Mouse (Mus musculus): ENCODE data around the gene Bcorl1. TPM values are rescaled to one million over a fixed set of nuclear protein-coding genes. Genes with fewer than 3 reads are reported as not detected.

Gene Bcorl1
- total RNA-seq, 2 experiments from 2014 or later: 9.1 to 16.6 TPM

GRCm38 (mm10) chrX:48385927-48386326 is 44.8 kb downstream of the Bcorl1 start:
- ATAC-seq (replicated peaks; ENCODE audit: poor library complexity, severe bottlenecking): no peak

DNA sequence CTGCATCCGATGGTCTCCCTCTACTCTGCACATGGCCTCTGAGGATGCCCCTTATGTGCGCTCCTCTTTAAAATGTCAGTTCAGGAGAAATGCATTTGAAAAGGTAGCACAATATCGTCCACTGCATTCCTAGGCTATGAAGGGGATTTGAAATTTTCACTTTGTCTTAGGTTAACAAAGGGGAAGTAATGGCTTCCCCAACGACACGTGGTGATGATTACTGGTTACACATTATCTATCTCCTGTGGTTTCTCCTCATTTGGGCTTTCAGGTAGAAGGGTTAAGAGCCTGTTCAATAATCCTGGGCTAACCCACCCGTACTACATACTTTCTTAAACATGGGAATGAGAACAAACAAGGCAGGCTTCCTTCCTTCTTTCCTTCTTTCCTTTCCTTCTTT is 48.2 kb downstream of the Bcorl1 start:
- no peak for ATAC-seq (replicated peaks; ENCODE audit: poor library complexity, severe bottlenecking)

DNA sequence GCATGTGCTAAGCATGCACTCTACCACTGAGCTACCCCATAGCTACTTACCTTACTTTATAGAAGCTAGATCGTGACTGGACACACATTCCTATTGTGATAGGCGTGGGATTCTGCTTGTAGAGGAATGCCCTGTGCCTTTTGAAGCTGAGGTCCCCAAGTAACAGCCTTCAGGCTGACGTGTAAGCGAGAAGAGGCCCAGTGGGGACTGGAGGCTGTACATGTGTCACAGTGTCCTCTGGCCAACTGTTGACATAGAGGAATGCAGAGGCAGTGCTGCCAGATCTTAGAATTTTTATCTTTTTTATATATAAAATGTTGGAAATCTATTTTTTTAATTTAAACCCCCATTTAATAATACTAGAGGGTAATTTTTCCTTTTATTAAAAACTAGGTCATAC is 58.8 kb downstream of the Bcorl1 start:
- ATAC-seq (replicated peaks; ENCODE audit: poor library complexity, severe bottlenecking): no peak

GRCm38 (mm10) chrX:48405141-48405540 is 64.0 kb downstream of the Bcorl1 start:
- peak; percentile 59; the same call in 1 of the 2 replicates for ATAC-seq (replicated peaks; ENCODE audit: poor library complexity, severe bottlenecking)

DNA sequence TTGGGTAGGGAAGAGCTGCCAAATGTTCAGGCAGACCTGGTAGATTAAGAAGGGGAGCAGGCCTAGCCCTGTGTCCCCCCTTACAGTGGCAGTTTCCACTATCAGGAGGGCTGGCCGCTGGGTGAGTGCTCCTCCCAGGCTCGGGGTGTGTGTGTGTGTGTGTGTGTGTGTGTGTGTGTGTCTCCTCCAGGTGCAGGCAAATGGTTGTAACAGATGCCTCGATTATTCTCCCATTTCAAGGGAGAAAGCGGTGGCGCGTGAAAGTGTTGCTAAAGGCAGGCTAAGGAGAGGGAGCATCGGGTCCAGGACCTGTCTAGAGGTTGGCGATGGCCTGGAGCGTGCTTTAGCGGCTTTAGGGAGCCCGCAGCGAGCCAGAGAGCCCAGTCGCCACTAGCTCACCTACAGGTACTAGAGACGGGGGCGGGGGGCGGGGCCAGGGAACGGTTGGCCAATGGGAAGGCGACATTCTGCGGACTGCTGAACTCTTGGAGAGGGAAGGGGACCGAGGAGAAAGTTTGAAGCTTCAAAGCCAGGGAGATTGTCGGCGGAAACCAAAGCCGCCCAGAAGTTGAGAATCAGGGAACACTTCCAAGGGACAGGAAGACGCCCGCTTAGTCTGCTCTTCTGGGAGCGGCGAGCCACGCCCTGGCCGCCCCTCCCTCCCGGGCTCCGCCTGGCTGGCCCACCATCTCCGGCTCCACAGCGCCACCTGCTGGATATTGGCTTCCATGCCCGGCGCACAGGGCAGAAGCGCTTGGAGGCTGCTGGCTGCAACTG is 68.6 kb downstream of the Bcorl1 start:
- ATAC-seq (replicated peaks; ENCODE audit: poor library complexity, severe bottlenecking): peak; percentile 91

DNA sequence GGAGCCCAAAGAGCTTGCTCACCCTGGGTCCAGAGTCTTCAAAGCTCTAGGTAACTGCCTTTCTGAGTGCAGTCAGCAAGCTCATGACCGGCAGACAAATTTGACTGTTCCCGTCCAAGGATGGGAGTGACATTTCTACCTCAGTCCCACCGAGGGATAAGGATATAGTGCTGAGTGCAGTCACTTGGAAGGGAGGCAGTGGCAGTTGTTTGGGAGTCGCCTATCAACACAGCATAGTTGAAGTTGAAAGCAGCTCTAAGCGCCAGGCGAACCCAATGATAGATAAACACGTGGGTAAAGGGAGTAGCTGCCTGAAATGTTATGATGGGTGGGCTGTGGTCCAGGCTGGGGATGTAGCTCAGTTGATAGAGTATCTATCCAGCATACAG is 69.2 kb downstream of the Bcorl1 start:
- ATAC-seq (replicated peaks; ENCODE audit: poor library complexity, severe bottlenecking): no peak; the same call in 1 of the 2 replicates

DNA sequence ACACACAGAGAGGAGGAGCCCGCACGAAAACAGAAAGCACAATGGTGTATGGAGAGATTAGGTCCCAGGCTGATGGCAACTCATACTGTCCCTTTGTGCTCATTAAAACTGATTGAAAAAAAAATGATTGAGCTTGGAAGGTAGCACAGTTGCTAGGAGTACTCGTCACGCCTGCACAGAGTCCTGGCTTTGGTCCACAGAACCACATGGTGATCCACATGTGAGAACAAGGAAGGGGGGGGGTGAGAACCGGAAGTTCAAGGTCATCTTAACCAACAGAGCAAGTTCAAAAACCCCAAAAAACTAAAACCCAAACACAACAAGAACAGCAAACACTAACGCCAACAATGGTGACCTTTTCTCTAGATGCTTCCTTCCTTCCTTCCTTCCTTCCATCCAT is 71.5 kb downstream of the Bcorl1 start:
- no peak for ATAC-seq (replicated peaks; ENCODE audit: poor library complexity, severe bottlenecking)

GRCm38 (mm10) chrX:48414291-48414690 is 73.1 kb downstream of the Bcorl1 start:
- ATAC-seq (replicated peaks; ENCODE audit: poor library complexity, severe bottlenecking): no peak

GRCm38 (mm10) chrX:48418417-48418816 is 77.3 kb downstream of the Bcorl1 start:
- no peak for ATAC-seq (replicated peaks; ENCODE audit: poor library complexity, severe bottlenecking)

GRCm38 (mm10) chrX:48422986-48423385 is 81.8 kb downstream of the Bcorl1 start:
- ATAC-seq (replicated peaks; ENCODE audit: poor library complexity, severe bottlenecking): no peak

DNA sequence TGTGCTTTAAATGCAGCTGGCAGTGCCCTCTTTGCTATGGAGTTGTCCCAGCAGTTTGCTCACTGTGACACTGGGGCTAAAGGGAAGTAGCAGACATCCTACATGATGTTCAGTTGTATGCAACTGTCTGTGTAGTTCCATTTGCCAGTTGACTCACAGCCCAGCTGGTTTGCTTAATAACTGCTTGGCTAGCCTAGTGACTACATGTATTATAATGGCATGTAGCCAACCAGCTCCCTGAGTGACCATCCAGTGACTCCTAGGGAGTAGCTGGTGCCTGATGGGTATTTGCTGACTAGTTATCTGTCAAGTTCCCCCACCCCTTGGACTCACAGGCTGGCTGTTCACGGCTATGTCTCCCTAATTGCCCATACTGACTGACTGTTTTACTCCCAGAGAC is 82.5 kb downstream of the Bcorl1 start:
- peak; percentile 43 for ATAC-seq (replicated peaks; ENCODE audit: poor library complexity, severe bottlenecking)

DNA sequence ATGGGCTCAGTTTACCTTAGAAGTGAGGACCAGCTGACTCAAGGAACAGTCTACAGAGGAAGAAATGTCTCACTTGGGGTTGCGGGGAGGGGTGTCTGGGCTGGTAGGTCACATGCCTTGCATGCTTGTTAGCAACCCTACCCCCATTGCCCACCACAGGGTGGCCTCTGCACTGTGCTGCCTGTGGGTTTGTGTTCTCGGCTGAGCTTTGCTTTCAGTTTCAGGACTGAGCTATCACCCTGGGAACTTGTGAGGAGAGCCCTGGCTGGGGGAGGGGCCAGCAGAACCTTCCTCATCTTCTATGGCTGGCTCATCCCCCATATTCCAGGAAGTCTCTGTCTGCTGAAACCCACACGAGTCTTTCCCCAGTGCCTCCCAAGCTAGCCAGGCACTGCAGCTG is 83.4 kb downstream of the Bcorl1 start:
- peak; percentile 56 for ATAC-seq (replicated peaks; ENCODE audit: poor library complexity, severe bottlenecking)

DNA sequence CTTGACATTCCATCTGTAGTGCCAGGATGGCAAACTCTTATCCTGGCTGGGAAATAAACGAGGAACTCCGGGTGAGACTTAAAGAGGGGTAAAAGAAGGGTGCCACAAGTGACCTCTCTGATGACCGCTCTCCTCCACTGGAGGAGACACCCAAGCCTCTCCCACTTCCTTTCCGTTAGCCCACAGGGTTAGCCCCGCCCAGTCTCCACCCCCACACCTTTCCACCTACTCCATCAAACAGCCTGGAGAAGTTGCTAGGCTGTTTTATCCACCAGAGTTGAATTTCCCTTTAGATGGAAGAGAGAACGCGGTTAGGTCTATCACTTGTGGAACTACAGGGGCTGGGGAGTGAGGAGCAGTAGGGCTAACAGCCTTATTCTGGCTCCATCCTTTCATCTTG is 84.1 kb downstream of the Bcorl1 start:
- ATAC-seq (replicated peaks; ENCODE audit: poor library complexity, severe bottlenecking): peak; percentile 54

- ATAC-seq (replicated peaks; ENCODE audit: poor library complexity, severe bottlenecking): no peak
Measured at GRCm38 (mm10) chrX:48428241-48428640, 87.1 kb downstream of the Bcorl1 start.

DNA sequence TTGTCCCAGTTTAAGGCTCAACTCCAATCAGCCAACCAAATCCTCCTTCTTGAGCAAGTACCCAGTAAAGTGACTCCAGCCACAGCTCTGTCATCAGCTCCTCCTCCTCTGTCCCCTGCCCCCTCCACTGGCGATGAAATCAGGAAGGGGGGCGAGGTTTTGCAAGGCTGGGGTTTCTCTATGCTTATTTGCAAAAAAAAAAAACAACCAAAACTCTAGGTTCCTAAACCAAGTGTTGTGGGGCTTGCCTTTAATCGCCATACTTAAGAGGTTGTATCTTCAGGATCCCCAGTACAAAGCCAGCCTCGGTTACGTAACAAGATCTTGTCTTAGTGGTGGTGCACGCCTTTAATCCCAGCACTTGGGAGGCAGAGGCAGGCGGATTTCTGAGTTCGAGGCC is 87.5 kb downstream of the Bcorl1 start:
- peak; percentile 21 for ATAC-seq (replicated peaks; ENCODE audit: poor library complexity, severe bottlenecking)

GRCm38 (mm10) chrX:48429100-48429499 is 87.9 kb downstream of the Bcorl1 start:
- ATAC-seq (replicated peaks; ENCODE audit: poor library complexity, severe bottlenecking): no peak

DNA sequence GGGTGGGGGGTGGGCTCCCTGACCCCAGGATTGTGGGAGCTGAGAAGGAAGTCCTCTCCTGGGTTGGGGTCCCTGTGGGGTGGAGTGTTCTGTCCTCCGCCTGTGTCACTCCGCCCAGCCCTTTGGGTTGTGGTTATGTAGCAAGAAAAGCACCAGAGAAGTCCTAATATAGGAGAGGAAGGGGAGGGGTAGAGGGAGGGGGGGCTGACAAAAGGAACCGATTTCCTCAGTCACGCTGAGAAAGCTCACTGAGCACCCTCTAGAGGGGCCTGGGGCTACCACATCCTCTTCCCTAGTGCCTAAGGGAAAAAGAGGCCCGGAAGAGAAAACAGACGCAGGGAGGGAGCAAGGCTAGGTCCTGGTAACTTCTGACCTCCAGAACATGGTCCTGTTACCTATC is 88.4 kb downstream of the Bcorl1 start:
- peak; percentile 41 for ATAC-seq (replicated peaks; ENCODE audit: poor library complexity, severe bottlenecking)

DNA sequence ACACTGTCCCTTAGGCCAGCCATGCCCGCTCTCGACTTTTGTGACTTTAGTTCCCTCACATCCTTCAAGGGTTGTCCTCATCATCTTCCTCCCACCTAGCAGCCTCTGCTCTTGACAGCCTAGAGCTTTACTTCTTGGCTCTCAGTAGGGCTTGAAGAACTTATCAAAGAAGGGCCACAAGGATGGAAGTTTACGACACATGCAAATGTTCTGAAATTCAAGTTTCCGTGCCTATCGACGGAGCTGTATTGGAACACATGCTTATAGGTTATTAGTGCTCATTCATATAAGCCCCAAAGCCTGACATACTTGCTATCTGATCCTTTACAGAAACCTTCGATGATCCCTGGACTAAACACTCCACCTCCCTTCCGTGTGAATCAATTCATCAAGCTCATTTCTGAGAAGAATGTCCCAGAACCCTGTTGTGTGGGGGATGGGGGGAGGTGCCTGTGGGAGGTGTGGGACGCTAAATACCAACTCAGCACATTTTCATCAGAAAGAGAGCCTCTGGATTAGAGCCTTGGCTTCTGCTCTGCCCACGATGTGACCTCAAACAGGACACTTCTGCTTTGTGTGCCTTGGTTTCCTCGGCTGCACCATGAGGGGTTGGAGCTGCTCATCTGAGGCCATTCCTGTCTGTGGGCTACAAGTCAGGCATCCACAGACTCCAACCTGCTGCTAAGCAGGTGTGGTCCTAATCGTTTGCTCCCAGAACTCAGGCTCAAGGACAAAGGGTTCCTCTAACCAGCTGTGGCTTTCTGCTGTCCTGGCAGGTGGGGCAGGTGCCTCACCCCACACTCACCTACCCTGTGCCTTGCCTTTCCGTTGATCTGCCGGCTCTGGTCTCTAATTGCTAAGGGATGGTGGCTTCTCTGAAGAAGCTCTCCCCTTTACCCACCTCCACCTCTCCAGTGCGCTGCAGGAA is 91.7 kb downstream of the Bcorl1 start:
- 0 out of 2 replicates have a peak, but pooled peaks have one; percentile 5 for ATAC-seq (replicated peaks; ENCODE audit: poor library complexity, severe bottlenecking)

GRCm38 (mm10) chrX:48433527-48433899 is 92.4 kb downstream of the Bcorl1 start:
- peak; percentile 77 for ATAC-seq (replicated peaks; ENCODE audit: poor library complexity, severe bottlenecking)

DNA sequence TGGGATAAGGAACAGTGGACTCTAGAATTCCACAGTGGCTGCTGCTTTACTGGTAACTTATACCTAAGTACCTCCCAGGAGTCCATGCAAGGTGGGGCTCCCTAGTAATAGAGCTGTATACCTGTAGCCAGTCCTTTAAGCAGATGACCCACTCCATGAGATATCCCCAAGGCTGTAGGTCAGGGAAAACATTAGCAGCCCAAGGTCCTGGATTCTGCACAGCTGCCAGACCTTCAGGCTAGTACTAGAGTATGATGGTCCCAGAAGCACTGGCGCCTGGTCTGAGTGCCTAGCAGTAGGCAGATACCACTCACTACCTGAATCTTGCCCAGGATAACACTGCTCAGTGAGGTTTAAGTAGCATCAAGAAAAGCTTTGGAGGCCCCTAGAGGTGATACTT is 93.1 kb downstream of the Bcorl1 start:
- ATAC-seq (replicated peaks; ENCODE audit: poor library complexity, severe bottlenecking): no peak

DNA sequence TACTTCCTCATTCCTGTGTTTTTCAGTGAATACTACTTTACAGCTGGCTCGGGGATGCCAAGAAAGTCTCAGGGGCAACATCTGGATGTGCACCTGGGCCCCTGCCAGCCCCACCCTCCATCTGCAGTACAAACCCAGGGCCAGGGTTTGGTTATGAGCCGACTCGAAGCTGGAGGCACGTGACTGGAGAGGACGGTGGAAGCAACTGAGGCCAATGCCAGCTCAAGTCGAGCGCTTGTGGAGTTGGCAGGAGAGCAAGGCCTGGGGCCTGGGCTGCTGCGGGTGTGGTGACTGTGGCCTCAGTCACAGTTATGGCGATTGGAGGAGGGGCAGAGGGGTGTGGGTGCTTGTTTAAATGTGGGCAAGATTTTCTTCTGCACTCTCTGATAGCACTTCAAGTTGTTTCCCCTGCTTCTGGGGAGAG is 94.3 kb downstream of the Bcorl1 start:
- 0 out of 2 replicates have a peak, but pooled peaks have one; percentile 7 for ATAC-seq (replicated peaks; ENCODE audit: poor library complexity, severe bottlenecking)

Data from granulocyte monocyte progenitor cell, adult 5-6 weeks (primary cell).